Mouse (Mus musculus) liver, adult 2 months (tissue): ENCODE results near the gene Tfb2m. TPM values are rescaled to one million over a fixed set of nuclear protein-coding genes. Genes with fewer than 3 reads are reported as not detected.
"Not testable (repeated sequence)": the region's sequence is repeated elsewhere in the genome, so short reads cannot be mapped to it uniquely, and the experiment has no call there.

ENCODE experiments used
- DNase-seq: peaks from one replicate; pipeline ENCODE4 v3.0.0-alpha.2; 2011; ENCODE audit warnings: low read depth, low spot score; ENCODE audit errors: extremely low read depth
- H3K27ac ChIP-seq: fragments of 200-500 bp; replicated peaks from 2 replicates; pipeline ENCODE4 v1.5.1; 2012; ENCODE audit warnings: low read depth, mild to moderate bottlenecking, control low read depth, inconsistent platforms, low read length; ENCODE audit not compliant: insufficient read depth
- H3K27me3 ChIP-seq: fragments of 200-500 bp; 2 replicates; pipeline ENCODE4 v1.6.1; 2012; ENCODE audit warnings: mild to moderate bottlenecking, moderate library complexity, low read length, inconsistent platforms; ENCODE audit not compliant: control insufficient read depth, insufficient read depth
- H3K36me3 ChIP-seq: fragments of 200-500 bp; 2 replicates; pipeline ENCODE4 v1.6.1; 2012; ENCODE audit warnings: low read length, inconsistent platforms; ENCODE audit not compliant: control insufficient read depth, insufficient read depth
- H3K4me1 ChIP-seq: fragments of 200-500 bp; 2 replicates; pipeline ENCODE4 v1.6.1; 2011; ENCODE audit warnings: low read length; ENCODE audit not compliant: control insufficient read depth, insufficient read depth
- H3K4me3 ChIP-seq: fragments of 200-500 bp; 2 replicates; pipeline ENCODE4 v1.5.1; 2011; ENCODE audit warnings: low read depth, mild to moderate bottlenecking, control low read depth, low read length, moderate library complexity; ENCODE audit not compliant: insufficient read depth
- H3K79me2 ChIP-seq: fragments of 200-500 bp; 2 replicates; pipeline ENCODE4 v1.6.1; 2012; ENCODE audit warnings: inconsistent platforms, mild to moderate bottlenecking, low read length, moderate library complexity; ENCODE audit not compliant: control insufficient read depth, insufficient read depth
- H3K9ac ChIP-seq: fragments of 200-500 bp; 2 replicates; pipeline ENCODE4 v1.6.1; 2012; ENCODE audit warnings: low read depth, mild to moderate bottlenecking, control low read depth, inconsistent platforms, low read length
- CTCF ChIP-seq: fragments of 200-500 bp; IDR thresholded peaks from 2 replicates; pipeline ENCODE4 v1.5.1; 2011; ENCODE audit warnings: low read depth, low read length, control low read depth
- POLR2A ChIP-seq: fragments of 200-500 bp; IDR thresholded peaks from 2 replicates; pipeline ENCODE4 v1.6.1; 2011; ENCODE audit warnings: low read length, control low read depth; ENCODE audit not compliant: insufficient read depth; ENCODE audit errors: extremely low read depth
- WGBS: fragments of 180-500 bp; shearing (Covaris S2); methylation state at CpG from one replicate; pipeline ENCODE4 v1.1.7; 2018; 5-methylcytosine and 5-hydroxymethylcytosine counted together
- polyA plus RNA-seq: library from polyadenylated mRNA; depleted of rRNA; stranded (reverse); fragments of >200 nt; gene quantifications from 2 replicates; pipeline ENCODE4 v1.2.3, GENCODE M21; 2012; rRNA removed
- total RNA-seq: library from RNA; depleted of rRNA; stranded (reverse); fragments of >200 nt; gene quantifications from 2 replicates; pipeline ENCODE4 v1.2.3, GENCODE M21; 2014; rRNA removed

Gene Tfb2m
- total RNA-seq (21.7 and 22.2 TPM in 2 replicates), polyA plus RNA-seq (8.2 and 9.2 TPM in 2 replicates)

DNA sequence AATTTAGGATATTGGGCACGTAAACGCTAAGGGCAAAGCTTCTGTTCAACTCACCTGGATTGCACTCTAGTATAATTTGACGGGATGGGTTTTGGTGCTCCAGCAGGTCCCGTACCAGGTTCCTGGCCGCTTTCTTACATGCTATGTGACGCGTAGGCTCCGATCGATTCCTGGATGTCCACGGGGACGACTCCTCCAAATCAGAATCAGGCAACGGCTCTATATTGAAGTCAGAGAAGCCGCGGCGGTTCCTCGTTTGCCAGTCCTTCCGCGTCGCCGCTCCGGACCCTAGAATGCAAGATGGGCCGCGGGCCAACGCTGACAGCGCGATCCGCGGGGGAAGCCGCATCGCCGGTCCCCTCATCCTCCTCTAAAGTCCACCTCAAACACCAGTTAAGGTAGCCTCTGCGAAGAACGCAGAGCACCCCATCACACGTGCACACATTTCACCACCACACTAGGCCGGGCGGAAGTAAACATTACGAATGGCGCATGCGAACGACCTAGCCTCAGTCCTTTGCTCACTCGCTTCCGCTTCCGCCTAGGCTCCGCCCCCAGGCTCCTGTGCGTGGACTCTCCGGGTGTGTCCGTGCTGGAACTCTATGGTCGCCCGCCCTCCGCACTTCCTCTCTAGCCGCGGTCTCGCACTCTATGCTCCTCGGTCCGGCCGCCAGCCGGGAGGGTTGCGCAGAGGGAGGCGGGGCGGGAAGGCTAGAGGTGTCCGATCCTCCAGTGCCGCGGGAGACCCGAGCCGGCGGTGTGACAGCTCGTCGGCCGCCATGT is at the start of gene Tfb2m, which contains the start of gene Cnst:
Gene Tfb2m (minus strand): TSS at position 500 of the 783 bp plus-strand sequence.
Gene Cnst (plus strand): TSS at position 603 of the 783 bp plus-strand sequence.
- Histone ChIP-seq H3K79me2 (peaks cover 13% of the 10 kb centered on the region; the same call in 1 of the 2 replicates), H3K4me1 (peaks cover 10% of the 10 kb centered on the region), H3K9ac (peak within 1 kb of the TSS; percentile 91), H3K4me3 (peak within 1 kb of the TSS; percentile 80), H3K27ac (peak within 1 kb of the TSS; percentile 84)
- H3K36me3 ChIP-seq, H3K27me3 ChIP-seq: not testable (repeated sequence)
- under 1% methylated on average over 69 of the region's 69 CpGs for WGBS
- peak; percentile 67; the same call in 1 of the 2 replicates for TF ChIP-seq POLR2A
- peak; percentile 97 for DNase-seq

GRCm38 (mm10) chr1:179592972-179593371 is 46.9 kb upstream of the Tfb2m start:
- Histone ChIP-seq H3K36me3 (no peaks in the 10 kb centered on the region), H3K4me3 (no peak overlapping the region), H3K27ac (no peak overlapping the region), H3K27me3 (no peaks in the 10 kb centered on the region), H3K9ac (no peak overlapping the region), H3K4me1 (peaks cover 4% of the 10 kb centered on the region), H3K79me2 (no peaks in the 10 kb centered on the region; the same call in 1 of the 2 replicates)
- 59% methylated on average over 7 of the region's 7 CpGs for WGBS
- DNase-seq: peak; percentile 75
- TF ChIP-seq POLR2A (no peak), CTCF (peak; percentile 76)

DNA sequence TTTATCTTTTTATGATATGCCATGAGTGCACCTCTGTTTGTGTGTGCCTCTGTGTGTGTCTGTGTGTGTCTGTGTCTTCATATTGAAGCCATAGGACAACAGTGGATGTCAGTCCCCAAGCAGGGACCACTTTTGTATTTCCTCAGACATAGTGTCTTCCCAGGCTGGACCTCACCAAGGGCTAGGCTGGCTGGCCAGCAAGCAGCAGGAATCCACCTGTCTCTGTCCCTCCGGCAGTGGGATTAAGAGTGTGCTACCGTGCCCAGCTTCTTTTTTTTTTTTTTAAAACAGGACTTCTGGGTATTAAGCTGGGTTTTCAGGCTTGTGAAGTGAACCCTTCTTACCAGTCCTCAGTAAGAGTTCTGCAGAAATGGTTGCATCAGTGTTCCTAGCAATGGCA is 46.1 kb upstream of the Tfb2m start:
- Histone ChIP-seq H3K27ac (no peak overlapping the region), H3K79me2 (no peaks in the 10 kb centered on the region; the same call in 1 of the 2 replicates), H3K27me3 (no peaks in the 10 kb centered on the region), H3K4me1 (peaks cover 4% of the 10 kb centered on the region), H3K4me3 (no peak overlapping the region), H3K9ac (no peak overlapping the region), H3K36me3 (no peaks in the 10 kb centered on the region)
- no peak for DNase-seq
- 97% methylated on average over 2 of the region's 2 CpGs for WGBS
- TF ChIP-seq CTCF: no peak
- TF ChIP-seq POLR2A: no peak

DNA sequence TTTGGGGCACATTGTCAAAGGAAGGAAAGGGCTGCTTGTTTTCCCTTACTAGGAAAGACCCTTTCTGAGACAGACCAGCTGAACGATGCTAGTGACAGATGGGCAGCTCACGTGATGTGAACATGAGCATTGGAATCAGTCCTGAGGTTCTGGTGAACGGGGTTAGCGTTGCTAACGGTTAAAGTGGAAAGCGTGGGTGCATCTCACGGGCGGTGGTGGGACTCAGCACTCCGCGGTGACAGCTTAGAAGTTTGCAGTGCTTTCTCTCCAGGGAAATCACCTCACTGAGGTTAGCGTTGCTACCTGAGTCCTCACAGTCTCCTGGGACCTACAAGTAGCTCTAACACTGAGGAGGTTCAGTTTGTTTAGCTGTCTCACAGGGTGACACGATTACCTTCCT is 45.6 kb upstream of the Tfb2m start:
- Histone ChIP-seq H3K4me3 (no peak overlapping the region), H3K27me3 (no peaks in the 10 kb centered on the region), H3K9ac (no peak overlapping the region), H3K36me3 (no peaks in the 10 kb centered on the region), H3K27ac (no peak overlapping the region), H3K79me2 (no peaks in the 10 kb centered on the region; the same call in 1 of the 2 replicates), H3K4me1 (peaks cover 6% of the 10 kb centered on the region)
- TF ChIP-seq CTCF: no peak
- no peak for TF ChIP-seq POLR2A
- DNase-seq: no peak
- WGBS: 87% methylated on average over 12 of the region's 12 CpGs

- TF ChIP-seq POLR2A (no peak), CTCF (no peak)
- Histone ChIP-seq H3K27me3 (no peaks in the 10 kb centered on the region), H3K4me3 (no peak overlapping the region), H3K4me1 (peaks cover 13% of the 10 kb centered on the region), H3K79me2 (peaks cover 11% of the 10 kb centered on the region; the same call in 1 of the 2 replicates), H3K9ac (no peak overlapping the region), H3K36me3 (no peaks in the 10 kb centered on the region), H3K27ac (peak overlapping the region; percentile 0; the same call in 1 of the 2 replicates)
- peak; percentile 45 for DNase-seq
- WGBS: 59% methylated on average over 4 of the region's 4 CpGs
Observed at GRCm38 (mm10) chr1:179588230-179588629, 42.2 kb upstream of the Tfb2m start.
